Mouse (Mus musculus): ENCODE results near the gene Snrpa.

GRCm38 (mm10) chr7:27174896-27175295 lies 21.2 kb downstream of the Snrpa start:
- TF ChIP-seq CTCF (IDR thresholded peaks at IDR 0.05; ENCODE audit: extremely low read depth, insufficient read depth, low read length) (no peak), POLR2A (IDR thresholded peaks at IDR 0.05; ENCODE audit: extremely low read depth, insufficient read depth, low read length) (no peak)
